Mouse (Mus musculus) ZHBTc4 (cell line): ENCODE results near the gene Myl9.

Source experiments
- DNase-seq: peaks from one replicate; pipeline ENCODE4 v3.0.0-alpha.2; 2011; ENCODE audit warnings: low read depth, low spot score

Myl9 gene

DNA sequence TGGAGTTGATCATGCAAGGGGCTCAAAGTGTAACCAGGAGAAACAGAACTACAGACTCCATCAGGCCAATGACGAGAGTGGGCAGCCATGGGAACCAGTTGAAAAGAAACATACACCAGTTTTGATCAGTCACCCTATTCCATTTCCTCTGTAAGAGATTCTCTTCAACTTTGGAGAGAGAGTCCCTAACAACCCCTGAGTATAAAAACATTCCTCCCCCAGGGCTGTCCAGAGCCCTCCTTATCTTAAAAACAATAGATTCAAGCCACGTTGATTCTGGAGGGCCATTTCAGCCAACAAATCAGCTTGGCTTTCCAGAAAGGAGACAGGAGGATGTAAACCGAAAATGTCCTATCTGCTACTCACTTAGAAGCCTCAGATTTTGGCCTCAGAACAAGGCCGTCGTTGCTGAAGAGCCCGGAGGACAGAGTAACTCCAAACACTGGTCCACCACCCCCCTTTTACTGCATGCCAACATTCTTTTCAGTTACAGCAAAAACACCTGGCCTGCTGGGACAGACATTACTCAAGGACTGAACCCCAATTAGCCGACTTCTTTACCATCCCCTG lies 8.9 kb downstream of the Myl9 start:
- DNase-seq, result no peak

DNA sequence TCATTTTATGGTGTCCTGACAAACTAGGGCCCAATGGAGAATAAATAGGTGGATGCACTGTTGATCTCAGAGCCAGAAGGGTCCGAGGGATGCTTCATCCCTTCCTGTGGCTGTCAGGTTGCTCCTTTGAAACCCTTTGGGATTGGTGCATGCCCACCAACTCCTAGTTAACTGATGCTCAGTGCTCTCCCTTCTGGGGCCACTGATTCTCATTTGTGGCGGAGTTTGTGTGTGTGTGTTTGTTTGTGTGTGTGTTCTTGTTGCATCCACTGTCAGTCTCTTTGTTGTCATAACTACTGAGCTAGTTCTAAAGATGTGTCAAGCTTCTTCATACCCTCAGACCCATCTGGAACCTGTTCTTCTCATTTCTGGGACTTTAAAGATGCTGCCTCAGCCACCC lies 9.7 kb downstream of the Myl9 start:
- no peak for DNase-seq

DNA sequence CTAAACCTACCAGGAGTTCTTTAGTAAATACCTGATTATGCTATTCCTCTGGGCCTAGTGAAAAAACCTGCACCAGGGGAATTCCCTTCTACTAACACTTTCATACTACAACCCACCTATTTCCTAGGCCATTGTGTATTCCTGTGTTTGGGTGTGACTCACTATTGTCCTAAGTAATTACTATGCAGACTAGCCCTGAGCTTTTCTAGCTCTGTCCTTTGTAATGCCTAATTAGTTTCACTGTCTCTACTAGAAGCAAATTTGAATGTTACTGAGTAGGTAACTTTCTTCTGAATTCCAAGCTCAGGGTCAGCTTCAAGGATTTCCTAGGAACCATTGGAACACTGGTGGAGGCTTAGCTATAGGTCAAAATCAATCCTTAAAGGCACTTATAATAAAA lies 11.1 kb downstream of the Myl9 start:
- peak; percentile 56 for DNase-seq

DNA sequence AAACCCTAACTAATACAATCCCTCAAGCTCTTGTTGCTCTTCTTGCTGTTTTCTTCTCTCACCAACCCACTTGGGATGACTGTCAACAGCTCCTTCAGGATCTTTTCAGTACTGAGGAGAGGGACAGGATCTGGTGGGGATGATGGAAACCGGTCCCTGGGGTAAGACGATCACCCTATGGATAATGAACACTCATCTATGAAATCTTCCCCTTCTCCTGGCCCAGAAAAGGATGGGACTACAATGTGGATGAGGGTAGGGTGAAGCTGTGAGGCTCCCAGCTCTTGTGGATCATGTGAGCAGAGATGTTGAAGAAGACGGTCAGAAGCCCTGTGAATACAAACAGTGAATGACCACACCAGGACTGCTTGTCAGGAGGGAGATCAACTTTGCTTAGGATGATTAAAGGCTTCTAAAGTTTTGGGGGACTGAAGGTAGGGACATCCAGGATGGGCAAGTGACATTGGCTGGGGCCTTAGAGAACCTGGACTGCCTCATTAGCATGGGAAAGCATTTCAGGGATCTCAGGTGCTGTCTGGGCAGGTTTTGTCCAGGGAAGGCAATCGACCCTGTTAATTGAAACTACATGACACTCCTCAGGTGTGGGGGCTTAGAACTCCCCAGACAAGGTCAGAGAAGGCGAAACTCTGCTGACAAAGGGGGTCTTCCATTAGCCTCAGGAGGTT lies 12.0 kb downstream of the Myl9 start:
- no peak for DNase-seq

DNA sequence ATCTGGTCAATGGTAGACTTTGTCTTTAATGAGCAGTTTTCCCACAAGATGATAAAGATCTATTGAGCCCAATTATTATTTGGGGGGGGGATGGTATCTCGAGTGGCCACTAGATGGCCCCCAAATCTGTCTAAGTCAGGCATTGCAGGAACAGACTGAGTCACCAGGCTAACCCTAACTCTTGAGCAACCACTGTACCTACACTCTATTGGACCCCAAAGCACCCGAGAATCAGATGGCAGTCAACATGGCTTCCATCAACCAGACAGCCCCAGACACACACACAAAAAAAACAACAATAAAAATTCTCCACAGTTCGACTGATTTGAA lies 12.5 kb downstream of the Myl9 start:
- no peak for DNase-seq

DNA sequence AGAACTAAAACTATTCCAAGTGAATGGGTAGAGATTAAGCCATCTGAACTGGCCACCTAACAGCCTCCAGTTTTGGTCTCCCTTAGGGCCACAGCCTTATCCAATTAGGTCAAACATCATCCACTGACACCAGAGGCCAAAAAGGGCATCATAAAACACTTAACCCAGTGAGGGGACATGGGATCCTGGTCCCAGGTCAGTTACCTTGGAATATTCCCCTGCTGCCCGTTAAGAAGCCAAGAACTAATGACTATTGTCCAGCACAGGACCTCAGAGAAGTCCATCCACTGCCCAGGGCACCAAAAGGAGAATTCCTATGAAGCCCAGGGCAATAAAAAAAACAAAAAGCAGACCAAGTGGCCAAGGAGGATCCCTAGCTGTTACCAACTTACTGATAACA lies 13.6 kb downstream of the Myl9 start:
- DNase-seq, result no peak

DNA sequence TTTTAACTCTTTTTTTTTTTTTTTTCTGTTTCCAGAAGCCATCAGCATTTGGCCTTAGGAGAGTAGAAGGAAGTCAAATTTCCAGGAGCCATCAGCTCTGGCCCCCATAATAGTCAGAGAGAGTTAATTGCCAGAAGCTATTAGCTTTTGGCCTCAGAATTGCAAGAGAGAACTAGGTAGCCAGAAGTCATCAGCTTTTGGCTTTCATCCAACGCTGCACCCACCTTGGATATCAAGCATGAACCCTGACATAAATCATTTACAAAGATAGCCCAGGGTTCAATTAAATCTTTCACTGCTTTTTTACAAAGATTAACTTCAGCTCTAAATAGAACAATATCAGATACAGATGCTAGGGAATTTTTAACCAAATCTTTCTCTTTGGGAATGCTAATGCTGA lies 23.3 kb downstream of the Myl9 start:
- no peak for DNase-seq

DNA sequence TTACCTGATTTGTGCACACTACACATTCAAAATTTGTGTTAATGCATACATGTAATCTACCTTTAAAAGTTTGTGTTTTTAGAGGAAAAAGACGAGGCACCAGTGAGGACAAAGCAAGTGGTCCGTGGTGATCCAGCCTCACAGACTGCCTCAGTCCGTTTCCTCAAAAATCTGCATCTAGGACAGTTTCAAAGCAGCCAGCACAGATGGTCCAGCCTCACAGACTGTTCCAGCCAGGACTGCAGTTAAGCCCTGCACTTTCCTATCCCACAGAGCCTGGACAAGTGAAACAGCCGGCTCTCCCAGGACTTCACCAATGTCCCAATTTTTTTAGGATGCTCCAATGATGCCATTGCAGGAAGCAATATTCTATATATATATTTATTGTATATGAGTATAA lies 25.8 kb downstream of the Myl9 start:
- no peak for DNase-seq

DNA sequence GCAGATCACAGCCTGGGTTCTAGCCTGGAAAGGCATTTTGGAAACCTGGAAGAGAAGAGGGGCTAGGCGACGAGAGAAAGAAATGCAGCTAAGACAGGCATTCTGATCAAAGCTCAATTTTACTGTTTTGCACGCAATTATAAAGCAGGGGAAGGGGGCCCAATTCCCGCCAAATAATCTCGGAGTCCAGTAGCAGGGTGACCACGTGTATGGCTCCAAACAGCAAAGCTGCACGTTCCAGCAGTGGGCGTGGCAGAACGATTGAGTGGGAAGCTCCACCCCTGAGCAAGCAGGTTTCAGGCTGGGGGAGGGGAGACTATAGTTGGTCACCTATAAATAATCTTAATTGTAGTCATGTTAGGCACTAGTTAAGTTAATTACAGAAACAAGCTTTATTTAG lies 26.9 kb downstream of the Myl9 start:
- DNase-seq, result peak; percentile 29

DNA sequence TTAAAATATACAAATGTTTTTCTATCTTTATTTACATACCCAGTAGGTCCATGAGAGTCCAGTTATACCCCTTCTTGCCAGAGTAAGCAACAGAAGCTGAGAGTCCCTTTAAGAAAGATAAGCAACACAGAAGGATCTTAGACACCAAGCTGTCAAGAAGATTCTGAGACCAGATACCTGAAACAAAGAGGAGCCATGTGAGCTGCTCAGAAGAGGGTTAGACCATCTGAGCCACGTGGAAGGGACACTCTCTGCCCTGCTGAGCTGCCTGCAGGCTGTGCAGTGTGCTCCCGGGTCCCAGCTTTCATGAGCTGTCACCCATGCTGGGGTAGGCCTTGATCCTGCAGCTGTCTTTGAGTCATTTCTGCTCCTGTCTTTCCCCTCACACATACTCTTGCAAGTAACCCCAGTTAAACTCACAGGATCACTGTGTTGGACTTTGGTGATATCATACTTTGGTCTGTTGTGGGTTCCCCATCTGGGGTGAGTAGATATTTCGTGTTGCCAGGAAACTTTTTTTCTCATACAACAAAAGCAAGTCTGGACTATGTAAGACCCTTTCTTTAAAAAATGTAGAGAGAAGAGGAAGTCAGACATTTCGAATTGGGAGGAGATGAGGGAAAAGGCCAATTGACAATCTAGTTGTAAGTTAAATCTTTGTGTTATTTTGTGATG lies 28.6 kb downstream of the Myl9 start:
- no peak for DNase-seq

DNA sequence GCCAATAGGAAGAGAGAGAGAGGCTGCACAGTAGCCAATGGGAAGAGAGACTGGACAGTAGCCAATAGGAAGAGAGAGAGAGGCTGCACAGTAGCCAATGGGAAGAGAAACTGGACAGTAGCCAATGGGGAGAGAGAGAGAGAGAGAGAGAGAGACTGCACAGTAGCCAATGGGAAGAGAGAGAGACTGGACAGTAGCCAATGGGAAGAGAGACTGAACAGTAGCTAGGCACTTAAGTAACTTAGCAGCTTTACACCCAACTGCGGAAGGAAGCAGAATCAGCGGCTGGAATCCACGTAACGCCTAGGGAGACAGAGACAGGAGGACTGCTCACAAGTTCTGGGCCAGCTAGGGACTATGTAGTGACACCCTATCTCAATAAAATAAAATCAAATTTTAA lies 29.4 kb downstream of the Myl9 start:
- peak; percentile 44 for DNase-seq

DNA sequence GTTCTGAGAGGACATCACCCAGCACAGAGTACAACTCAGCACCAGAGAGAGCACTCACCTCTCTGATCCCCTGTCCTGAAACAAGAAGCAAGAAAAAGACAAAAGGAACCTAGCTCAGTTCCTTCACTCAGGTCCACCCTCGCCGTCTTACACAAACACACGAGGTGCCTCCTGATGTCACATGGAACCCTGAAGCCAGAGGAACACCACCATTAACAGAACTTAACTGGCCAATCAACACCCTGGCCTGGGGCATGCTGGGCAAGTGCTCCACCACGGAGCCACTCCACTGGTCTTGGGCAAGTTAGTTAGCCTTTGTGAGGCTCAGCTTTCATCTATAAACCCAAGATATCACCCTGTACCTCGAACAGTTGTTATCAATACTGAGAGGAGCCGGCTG lies 31.7 kb downstream of the Myl9 start:
- DNase-seq, result no peak

DNA sequence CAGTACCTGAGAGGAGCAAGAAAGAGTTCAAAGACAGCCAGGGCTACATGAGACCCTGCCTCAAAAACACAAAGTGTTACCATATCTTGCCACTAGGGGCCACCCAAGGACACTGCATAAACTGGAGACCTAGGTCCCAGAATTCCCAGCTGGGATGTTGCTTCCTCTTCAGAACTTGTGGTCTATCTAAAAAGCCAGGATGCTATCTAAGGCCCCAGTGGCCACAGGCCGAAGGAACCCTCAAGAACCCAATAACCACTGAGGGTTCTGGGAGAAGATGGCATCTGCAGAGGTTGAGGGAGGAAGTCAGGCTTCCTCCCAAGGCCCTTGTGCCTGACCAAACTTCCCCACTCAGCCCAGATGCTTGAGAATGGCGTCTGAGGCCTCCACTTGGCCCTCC lies 34.4 kb downstream of the Myl9 start:
- peak; percentile 88 for DNase-seq

DNA sequence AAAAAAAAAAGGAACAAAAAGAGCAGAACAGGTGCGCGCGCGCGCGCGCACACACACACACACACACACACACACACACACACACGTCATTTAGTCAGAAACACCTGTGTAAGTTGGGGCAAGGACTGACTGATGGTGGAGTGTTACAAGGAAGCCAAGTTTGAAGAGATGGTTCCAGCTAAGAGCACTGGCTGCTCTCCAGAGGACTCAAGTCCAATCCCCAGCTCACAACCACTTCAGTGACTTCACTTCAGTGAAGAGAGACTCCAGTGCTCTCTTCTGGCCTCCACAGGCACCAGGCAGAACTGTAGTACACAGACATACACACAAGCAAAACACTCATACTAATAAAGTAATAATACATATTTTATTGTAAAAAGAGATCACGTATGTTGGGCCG lies 35.5 kb downstream of the Myl9 start:
- DNase-seq, result no peak

DNA sequence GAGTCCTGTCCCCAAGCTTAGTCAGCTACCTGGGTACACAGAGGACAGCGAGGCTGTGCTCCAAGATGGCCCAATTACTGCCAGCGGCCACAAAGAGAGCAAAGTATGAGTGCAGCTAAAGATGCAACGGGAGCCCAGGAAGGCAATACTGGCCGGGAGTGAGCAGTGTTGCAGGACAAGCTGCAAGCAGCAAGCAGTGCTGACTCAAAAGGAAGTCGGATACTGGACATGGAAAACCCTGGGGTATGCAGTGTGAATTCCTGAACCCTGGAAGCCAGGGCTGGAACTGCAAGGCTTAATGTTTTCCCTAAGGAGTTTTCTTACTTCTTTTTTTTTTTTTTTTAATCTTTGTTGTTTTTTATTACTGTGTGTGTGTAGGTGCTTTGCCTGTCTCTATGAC lies 36.3 kb downstream of the Myl9 start:
- no peak for DNase-seq

DNA sequence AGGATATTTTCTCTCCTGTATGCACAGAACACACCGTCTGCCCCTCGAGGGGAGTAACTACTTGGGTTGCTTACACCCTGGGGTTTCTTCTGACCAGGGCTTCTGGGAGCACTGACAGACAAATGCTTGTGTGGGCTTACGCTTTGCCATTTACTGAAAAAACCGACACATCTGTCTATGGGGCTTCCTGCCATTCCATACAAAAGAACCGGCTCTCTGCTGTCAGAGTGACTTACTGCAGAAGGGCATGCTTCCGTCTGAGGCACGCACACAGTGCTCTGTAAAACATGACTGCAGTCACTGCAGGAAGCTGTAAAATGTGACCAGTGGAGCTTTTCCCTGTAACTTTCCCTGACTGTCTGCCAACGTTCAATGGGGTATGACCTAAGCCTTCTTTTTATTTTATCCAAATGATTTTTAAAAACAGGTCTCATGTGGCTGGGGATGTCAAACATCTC lies 39.2 kb downstream of the Myl9 start:
- no peak for DNase-seq

DNA sequence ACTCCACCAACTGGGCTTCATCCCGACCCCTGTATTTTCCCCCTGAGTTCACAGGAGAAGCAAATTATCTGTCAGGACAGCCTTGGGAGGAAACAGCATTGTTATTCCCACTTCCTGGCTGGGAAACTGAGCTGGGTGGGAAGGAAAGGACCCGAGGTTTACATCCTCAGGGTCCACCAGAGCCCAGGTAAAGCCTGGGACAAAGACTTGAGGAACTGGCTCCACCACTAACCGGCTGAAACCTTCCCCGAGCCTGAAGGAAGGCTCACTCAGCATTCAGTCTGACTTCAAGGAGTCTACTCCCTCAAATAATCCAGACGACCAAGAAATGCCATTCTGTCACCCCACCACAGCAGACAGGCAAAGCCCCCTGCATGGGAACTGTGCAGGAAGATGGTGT lies 39.7 kb downstream of the Myl9 start:
- no peak for DNase-seq

DNA sequence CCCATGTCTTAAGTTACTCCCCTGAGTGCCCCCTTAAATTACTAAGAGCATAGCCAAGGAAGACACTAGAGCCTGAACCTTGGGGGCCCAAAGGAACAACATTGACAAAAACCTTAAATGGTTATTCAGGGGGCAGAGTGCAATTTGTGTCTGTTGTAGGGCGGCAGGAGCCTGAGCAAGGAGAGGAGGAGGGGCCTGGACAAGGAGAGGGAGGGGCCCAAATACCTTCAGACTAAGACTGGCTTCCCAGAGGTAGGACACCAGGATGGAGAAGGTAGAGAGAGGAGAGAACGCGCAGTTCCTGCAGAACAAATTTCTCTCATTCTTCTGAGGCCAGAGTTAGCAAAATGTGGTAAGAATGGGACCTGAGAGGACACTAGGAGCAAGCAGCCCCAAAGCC lies 40.2 kb downstream of the Myl9 start:
- peak; percentile 38 for DNase-seq

DNA sequence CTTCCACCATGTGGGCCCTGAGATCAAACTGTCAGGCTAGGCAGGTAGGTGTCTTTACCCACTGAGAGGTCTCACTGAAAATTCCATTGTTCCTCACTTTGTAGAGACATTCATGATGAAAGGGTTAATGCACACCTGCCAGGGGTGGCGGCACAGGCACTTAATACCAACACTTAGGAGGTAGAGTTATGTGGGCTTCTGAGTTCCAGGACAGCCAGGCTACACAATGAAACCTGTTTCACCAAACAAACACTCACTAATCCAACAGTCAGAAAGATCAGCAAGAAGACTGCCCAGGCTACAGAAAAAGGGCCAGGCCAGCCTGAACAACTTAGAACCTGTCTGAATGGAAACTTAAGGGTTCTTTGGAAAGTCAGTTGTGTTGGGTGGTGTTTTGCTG lies 40.9 kb downstream of the Myl9 start:
- DNase-seq, result no peak

DNA sequence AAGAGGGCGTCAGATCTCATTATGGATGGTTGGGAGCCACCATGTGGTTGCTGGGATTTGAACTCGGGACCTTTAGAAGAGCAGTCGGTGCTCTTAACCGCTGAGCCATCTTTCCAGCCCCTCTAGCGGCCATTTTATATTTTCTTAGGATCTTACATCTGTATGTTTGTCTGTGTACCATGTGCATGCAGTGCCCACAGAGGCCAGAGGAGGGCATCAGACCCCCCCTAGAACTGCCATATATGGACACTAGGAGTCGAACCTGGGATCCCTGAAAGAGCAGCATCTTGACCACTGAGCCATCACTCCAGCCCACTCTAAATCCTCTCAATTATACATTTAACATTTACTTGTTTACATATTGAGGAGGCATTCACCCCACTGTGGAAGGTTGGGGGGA lies 49.9 kb downstream of the Myl9 start:
- DNase-seq, result peak; percentile 84
